Mouse (Mus musculus) CD4-positive, CD25-positive, alpha-beta regulatory T cell, adult 4 months (primary cell): ENCODE data around the gene Scd2. TPM values are rescaled to one million over a fixed set of nuclear protein-coding genes. Genes with fewer than 3 reads are reported as not detected.
"Not testable (repeated sequence)": the region's sequence is repeated elsewhere in the genome, so short reads cannot be mapped to it uniquely, and the experiment has no call there.

ENCODE experiments used
- ATAC-seq: one replicate; pipeline ENCODE4 v1.8.0; 2017
- polyA plus RNA-seq, 2 experiments: library from polyadenylated mRNA; unstranded; fragments of 100-300 nt; shearing (Covaris generic); gene quantifications; one replicate each; pipeline ENCODE4 v1.2.1; 2017

Gene Scd2
- polyA plus RNA-seq, 2 experiments from 2014 or later = 40.3 to 46.7 TPM

DNA sequence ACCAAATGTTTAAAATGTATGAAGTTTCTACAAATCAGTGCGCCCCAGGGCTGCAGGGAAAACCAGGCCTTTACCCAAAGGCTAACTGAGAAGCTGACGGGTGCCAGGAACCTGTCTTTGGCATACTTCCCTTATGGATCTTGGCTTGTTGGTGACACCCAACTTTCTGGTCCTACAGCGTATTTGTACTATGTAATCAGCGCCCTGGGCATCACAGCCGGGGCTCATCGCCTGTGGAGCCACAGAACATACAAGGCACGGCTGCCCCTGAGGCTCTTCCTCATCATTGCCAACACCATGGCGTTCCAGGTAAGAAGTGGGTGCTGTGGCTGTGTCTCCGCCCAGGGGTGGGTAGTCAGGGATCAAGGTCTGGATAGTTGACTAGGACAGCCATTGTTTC, 4.4 kb downstream of the Scd2 start:
- ATAC-seq = no peak

DNA sequence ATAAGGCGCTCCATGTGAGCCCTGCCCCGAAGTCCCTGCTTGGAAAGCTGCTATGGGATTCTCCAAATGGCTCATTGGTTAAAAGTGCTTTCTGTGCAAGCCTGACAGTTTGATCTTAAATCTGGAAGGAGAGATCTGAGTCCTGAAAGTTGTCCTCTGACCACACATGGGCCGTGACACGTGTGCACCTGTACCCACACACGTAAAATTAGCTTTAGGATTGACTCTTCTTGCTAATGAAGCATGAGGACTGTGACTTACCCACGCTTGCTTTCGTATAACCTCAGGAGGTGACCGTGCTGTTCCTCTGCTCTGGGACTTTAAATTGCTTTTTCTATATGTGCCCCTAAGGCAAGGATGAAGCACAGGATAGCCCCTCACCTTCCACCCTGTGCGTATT, 5.6 kb downstream of the Scd2 start:
- no peak for ATAC-seq

DNA sequence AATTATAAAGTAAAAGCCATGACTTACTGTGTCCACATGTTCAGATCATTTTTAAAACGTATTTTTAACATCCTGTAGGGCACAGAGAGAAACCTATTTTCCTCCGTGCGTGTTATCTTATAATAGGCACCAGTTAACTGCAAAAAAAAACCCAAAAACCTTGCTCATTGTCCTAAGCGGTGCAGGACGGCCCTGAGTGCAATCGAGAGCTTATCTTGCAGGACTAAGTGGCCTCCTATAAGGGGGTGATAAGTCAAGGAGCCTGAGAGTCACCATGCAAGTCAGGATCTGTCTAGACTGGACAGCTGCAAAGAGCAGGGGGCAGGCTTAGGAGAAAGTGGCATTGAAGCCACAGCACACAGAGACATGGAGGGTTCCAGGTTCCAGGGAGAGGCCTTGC, 6.4 kb downstream of the Scd2 start:
- no peak for ATAC-seq

DNA sequence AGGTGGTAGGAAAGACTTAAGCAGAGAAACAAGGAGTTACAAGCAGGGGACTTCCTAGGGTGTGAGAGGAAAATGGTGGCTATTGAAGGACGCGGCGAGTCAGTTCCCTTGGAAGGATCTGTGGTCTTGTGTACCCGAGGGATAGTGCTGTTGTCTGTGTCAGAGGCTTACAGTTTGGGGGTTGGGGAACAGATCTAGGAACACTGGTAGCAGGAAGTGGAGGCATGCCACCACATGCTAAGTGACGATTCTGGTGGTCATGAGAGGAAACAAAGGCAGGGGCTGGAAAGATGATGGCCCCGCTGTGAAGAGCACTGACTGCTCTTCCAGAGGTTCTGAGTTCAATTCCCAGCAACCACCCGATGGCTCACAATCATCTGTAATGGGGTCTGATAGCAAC, 7.0 kb downstream of the Scd2 start:
- ATAC-seq = no peak

DNA sequence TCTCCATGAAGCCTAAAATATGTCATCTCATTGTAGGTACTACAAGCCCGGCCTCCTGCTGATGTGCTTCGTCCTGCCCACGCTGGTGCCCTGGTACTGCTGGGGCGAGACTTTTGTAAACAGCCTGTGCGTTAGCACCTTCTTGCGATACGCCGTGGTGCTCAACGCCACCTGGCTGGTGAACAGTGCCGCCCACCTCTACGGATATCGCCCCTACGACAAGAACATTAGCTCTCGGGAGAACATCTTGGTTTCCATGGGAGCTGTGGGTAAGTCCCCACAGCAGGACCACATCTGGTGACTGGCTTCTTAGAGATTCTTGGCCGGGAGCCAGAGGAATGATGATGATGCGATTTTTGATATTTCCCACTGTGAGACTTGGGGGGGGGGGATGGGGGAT, 7.7 kb downstream of the Scd2 start:
- ATAC-seq = peak; percentile 55

DNA sequence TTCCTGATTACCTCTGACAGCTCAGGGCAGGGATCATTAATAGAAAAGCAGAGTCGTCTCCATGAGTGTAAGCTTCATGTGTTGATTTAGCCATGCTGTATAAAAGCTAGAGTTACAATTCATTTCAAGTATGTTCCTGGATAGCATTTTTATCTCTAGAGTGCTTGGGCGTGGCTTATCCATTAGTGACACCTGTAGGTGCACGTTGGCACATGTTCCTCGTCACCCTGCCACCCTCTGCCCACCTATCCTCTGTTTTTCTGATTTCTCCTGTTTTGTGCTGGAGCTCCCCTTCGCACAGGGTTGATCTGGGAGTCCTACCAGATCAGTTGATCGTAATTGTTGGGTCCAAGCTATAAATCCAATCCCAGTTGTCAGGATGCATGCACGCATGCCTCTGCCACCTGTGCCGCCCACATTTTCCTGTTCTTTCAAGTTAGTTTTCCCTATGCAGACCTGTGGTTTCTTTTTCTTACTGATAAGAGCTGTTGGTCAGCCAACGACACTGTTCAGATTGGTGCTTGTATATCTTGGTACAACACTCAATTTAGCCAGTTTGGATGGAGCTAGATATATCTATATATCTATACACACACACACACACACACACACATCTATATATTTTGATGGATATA, 8.3 kb downstream of the Scd2 start:
- ATAC-seq = no peak

DNA sequence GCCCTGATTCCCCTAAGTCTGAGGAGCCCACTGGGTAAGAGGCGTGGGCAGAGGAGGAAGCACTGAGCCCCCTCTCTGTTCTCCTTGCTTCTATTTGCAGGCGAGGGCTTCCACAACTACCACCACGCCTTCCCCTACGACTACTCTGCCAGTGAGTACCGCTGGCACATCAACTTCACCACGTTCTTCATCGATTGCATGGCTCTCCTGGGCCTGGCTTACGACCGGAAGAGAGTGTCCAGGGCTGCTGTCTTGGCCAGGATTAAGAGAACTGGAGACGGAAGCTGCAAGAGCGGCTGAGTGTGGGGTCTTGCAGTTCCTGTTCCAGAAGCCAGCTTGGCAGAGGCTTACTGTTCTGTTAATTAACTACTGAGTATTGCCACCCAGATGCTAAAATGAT, 9.4 kb downstream of the Scd2 start:
- ATAC-seq = no peak

DNA sequence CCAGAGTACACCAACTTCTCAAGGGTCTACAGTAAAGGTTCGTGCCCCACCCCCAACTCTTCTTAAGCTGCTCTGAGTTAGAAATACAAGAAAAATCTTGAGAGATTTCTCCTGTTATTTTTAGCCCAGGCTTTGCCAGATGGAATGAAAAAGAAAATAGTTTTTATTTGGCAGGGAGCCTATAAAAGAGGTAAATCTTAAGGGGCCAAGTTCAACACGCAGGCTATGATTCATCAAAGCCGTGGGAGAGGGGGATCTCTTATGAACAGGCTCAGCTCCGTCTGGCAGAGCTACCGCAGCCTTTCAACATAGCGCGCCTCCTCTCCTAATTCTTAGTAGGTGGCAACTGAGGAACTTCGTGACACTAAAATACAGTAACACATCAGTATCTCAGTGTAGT, 10.0 kb downstream of the Scd2 start:
- no peak for ATAC-seq

DNA sequence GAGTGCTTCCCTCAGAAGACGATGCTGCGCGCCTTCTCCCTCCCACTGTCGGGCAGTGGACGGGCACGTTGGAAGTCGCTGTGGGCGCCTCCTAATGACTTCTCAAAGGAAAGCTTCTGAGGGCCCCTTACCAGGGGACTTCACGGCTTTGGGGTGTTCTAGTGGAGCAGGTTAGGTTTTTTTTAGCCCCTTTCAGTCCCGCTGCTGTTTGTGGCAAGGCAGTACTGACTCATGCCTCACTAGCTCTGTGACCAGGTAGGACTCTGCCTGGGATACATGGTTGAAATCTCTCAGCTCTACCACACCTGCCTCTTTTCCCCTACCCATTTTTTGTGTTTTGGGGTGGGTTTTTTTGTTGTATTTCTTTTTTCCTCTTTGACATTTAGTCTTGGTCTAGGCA, 10.9 kb downstream of the Scd2 start:
- ATAC-seq = no peak

DNA sequence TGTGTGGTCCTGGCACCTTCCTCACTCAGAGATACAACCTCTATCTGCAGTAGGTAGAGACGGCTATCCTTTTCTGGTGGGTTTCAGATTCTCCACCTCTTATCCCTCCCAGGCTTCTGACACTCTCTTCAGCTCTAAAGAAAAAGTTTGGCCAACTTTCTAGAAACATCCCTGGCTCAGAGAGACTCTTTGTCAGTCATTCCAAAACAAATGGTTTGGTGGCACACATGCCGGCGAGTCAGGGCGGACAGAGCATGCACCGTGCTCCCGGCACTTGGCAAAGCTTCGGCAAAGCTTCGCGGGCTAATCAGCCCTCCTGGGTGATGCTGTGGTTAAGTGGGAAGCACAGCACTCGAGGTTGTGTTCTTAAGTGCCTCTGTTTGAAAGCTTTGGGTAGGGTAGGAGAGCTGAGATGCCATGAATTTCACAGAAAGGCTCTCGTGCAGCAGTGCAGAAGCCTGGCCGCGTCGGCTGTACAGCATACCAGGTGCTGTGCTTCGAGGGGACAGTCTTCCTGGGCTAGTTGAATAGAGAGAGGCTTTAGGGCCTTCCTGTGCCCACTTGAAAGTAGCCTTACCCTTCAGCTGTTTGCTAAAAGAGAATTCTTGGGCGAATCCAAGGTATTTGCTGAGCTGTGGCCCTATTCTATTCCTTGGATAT, 11.5 kb downstream of the Scd2 start:
- no peak for ATAC-seq

DNA sequence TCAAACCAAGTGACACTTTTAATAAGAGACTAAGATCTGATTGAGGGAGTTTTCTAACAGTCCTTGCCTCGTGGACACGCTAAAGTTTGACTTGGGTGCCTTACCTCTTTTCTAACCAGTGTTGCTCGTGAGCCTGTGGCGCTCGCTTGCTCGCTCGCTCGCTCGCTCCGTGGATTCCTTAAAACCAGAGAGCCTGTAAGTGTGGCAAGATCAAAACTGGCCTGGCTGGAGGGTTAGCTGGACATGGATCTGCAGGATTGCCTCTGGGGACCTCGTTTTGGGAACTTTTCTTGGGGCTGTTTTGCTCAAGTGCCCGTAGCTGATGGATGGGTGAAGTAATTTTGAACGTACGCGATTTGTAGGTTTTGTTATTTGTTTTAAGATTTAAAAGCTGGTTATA, 12.2 kb downstream of the Scd2 start:
- no peak for ATAC-seq

DNA sequence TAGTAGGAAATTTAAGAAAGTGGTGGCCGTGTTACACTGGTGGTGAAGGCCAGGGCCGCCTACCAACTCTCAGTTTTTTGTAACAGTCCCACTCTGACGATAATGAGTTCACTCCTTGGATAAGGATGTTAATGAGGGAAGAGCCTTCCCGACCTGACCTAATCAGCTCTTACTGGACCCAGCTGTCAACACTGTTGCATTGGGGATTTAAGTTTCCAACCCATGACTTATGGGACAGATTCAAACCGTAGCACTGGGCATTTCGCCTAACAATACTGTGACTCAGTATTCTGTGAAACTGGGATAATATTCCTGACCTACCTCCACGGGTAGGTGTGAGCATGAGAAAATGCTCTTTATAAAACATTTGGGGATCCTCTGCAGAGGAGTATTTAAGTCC, 12.7 kb downstream of the Scd2 start:
- no peak for ATAC-seq

DNA sequence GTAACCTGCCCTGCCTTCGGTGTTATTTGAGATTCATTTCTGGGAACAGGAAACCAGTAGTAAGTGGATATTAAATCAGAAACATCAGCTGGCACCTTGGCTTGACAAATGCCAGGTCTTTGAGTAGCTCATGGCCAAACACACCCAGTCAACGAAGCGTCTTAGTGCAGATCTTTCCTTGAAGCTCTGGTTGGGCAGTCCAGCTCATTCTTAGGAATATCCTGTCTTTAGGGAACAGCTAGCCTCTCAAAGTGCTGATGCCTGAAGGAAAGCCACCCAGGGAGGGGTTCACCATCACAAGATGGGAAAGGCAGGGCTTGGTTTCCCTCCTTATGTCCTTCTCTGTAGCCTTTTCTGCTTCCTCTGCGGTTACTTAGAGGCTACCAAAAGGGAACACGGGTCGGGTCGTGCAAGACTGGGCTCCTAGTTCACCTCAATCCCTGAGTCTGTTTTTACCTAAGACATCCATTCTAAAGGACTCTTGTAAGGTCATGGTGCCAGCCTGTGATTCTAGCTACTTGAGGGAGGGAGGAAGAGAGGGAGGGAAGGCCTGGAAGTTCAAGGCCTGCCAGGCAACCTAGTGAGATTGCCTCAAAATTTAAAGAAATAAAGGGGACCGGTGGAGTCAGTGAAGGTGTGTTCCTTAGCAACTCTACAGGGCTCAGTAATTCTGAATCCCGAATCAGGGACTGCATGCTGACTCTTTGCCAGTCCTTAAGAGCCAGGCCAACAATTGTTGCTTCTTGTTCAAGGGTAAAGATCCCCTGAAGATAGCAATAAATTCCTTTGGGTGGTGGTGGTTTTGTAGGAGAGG, 13.8 kb downstream of the Scd2 start:
- ATAC-seq = no peak

DNA sequence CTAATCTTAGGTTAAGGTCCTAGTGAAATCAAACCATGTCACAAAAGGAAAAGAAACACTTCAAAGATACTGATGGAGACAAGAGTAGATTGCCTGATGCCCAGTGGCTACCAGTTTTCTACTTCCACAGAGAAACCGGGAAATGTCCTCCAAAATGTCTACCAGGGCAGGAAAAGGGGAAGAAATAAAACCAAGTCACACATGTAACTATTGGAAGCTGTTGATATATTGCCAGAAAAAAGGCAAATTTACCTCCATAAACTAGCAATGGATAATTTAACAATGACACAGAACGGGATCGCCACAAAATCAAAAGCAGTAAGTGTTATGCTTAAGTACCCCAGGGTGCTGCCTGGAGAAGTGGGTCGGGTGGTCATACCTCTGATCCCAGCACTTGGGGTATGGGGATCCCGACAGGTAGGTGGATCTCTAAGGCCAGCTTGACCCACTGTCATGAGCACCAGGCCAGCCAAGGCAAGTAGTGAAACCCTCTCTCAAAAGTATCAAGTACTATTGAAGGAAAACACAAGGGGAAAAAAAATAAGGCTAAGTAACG, 14.5 kb downstream of the Scd2 start:
- no peak for ATAC-seq

DNA sequence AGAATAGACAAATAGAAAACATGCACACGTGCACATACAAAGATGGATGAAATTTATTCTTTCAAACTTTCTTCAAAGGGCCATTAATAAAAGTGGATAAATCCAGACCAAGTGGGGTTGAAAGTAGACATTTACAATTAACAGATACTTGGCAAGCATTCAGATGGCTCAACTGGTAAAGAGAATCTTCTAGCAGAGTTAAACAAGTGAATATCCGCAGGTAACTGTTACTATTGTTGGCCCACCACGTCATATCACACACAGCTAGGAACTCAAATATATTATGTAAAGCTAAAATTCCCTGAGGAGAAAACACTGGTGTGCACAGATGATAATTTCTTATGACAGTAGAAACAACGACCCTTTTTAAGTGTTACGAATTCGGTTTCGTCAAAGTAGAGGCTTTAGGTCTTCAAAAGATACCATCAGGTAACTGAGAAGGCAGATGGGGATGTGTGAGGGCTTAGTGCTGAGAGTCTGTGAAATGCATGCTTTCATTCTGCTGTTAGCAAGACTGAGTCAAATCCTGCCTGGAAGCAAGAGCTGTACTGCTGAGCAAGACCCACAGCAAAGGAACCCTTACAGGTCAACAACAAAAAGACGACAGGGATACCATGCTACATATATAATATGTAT, 15.3 kb downstream of the Scd2 start:
- ATAC-seq = no peak

DNA sequence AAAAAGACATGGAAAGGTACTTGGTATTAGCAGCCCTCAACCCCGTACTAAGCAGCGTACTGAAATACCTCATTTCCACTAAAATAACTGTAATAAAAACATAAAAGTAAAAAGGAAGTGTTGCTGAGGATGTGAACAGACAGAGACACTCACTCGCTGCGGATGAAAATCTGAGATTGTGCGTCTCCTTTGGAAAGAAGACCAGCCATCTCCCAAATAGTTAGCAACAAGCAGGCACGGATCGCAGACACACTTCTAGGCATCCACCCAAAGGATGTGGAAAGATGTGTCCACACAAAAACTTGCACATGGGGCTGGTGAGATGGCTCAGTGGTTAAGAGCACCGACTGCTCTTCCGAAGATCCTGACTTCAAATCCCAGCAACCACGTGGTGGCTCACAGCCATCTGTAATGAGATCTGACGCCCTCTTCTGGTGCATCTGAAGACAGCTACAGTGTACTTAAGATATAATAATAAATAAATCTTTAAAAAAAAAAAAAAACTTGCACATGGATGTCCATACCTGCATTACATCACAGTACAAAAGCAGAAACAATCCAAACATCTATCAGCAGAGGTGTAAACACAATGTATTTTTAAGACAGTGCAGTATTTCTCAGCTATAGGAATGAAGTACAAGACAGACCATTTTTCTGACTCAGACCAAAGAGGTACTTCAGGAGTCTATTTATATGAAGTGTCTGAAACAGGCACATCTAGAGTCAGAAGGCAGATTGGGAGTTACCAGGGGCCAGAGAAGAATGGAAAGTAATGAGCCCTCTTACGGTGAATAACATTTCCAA, 16.1 kb downstream of the Scd2 start:
- no peak for ATAC-seq

DNA sequence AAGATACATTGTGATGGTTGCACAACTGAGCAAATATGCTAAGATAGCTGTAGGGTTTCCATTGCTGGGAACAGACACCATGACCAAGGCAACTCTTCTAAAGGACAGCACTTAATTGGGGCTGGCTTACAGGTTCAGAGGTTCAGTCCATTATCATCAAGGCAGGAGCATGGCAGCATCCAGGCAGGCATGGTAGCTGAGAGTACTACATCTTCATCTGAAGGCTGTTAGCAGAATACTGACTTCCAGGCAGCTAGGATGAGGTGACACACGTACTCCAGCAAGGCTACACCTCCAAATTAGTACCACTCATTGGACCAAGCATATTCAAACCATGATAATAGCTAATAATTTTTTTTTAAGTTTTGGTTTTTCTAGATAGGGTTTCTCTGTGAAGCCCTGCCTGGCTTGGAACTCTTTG, 16.7 kb downstream of the Scd2 start:
- ATAC-seq = not testable (repeated sequence)

DNA sequence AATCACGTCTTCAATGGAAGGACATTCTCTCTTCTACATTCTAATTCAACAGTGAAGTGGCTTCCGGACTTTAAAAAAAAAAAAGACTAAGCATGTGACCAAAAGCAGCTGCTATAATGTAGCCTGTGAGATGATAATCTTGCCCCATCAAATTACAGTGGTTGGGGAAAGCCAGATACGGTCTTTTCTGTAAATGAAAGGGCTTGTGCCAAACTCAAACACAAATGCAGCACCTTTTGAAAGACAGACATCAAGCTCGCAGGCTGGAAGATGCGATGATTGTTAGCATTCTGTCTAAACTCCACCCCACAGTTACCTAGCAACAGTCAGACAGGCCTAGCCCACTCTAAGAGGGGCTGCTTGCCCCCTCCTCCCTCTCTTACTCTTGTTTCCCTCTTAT, 17.3 kb downstream of the Scd2 start:
- ATAC-seq = peak; percentile 69

DNA sequence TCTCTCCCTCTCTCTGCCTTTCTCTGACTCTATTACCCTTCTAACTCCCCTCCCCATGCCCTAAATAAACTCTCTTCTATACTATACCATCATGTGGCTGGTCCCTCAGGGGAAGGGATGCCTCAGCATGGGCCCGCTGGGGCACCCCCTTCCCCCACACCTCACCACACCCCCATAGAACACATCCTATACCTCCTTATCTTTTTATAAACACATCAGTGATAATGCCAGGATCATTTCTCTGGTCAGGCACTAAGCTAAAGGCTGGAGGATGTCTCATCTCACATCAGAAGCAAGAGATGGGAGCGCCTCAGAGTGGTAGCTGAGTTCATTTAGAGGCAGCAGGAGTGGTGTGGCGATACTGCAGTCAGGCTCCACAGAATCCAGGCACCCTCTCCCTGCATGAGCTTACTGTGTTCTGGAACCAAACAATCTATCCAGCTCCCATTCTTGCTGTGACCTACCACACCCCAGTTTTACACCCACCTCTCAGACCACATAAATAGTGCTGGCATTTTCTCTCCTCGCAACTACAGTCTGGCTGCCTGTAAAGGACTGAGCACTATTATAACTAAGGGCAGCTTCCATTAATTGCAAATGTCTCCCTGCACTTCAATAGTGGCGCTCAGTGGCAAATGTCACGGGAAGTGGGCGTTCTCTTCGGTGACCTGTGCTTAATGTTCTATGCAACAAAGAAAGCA, 18.0 kb downstream of the Scd2 start:
- ATAC-seq = no peak

DNA sequence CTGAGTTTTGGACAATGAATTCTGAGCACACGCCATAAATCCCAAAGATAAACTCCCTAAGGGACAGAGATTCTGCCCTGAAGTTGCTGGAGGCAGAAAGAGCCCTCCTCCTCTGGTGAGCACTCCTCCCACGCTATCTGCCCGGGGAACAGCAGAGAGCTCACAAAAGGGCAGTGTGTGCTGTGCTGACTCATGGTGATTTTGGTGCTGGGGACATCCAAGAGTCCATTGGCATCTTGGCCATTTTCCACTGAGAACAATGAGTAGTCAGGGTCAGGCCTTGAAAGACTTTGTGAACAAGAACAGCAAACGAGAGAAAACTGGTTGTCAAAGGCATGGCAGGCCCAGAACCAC, 18.5 kb downstream of the Scd2 start:
- no peak for ATAC-seq

DNA sequence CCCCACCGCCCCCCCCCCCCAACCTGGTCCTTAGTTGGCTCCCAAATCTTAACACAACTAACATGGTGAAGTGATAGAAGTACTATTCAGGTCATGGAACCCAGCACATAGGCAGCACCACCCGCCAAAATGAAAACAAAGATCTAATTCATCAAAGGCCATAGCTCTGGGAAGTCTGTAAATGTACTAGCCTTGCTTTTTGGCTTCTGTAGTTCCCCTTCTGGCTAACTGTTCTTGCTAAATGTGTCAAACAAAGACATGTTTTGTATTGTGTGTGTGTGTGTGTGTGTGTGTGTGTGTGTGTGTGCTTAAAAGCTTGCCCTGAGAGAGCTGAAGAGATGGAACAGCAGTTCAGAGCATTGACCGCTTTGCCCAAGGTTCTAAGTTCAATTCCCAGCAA, 19.6 kb downstream of the Scd2 start:
- ATAC-seq = no peak

DNA sequence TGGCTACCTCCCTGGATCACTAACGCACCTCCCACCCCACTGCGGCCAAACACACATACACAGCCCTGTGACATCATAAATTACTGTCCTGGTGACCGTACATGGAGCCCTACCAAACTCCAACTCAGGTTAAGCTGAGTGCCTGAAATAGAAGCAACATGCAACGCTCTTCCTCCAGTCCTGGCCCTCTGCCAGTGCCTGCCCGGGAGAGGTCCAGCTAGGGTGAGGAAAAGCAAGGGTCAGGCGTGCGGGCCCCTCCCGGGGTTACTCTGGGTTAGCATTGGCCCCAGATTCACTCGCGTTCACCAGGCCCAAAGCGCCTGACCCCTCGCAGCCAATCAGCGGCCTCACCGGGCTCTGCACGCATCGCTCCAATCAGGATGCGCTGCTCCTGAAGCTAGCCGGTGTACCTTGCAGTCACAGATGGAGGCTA, 20.9 kb downstream of the Scd2 start:
- ATAC-seq = peak; percentile 80
